Mouse (Mus musculus) brain, embryonic 14.5 days (tissue): Measurements from ENCODE around the gene Ints5.
"Not testable (repeated sequence)": the region's sequence is repeated elsewhere in the genome, so short reads cannot be mapped to it uniquely, and the experiment has no call there.

Source experiments
- CTCF ChIP-seq: fragments of 200-500 bp; IDR thresholded peaks from 2 replicates; pipeline ENCODE4 v1.5.1; 2012; ENCODE audit warnings: inconsistent platforms, mild to moderate bottlenecking, moderate library complexity, borderline replicate concordance; ENCODE audit not compliant: insufficient read depth, insufficient read length; ENCODE audit errors: extremely low read depth
- POLR2A ChIP-seq: fragments of 200-500 bp; IDR thresholded peaks from 2 replicates; pipeline ENCODE4 v1.6.1; 2012; ENCODE audit warnings: mild to moderate bottlenecking, inconsistent platforms, borderline replicate concordance; ENCODE audit not compliant: poor library complexity, insufficient read depth, insufficient read length, severe bottlenecking; ENCODE audit errors: extremely low read depth

GRCm38 (mm10) chr19:8897211-8897864 is 4.5 kb downstream of the Ints5 start:
- TF ChIP-seq POLR2A, CTCF: not testable (repeated sequence)
